Mouse (Mus musculus) cerebellum, adult 11-12 months (tissue): ENCODE measurements at regions not wholly inside any gene's neighbourhood (a gene's known extent, or its start where the extent isn't known, plus 50 kb on each side); places are given as distances from the start of the nearest gene placed in this dataset.

Source experiments
- DNase-seq: peaks from one replicate; pipeline ENCODE4 v3.0.0; 2022

DNA sequence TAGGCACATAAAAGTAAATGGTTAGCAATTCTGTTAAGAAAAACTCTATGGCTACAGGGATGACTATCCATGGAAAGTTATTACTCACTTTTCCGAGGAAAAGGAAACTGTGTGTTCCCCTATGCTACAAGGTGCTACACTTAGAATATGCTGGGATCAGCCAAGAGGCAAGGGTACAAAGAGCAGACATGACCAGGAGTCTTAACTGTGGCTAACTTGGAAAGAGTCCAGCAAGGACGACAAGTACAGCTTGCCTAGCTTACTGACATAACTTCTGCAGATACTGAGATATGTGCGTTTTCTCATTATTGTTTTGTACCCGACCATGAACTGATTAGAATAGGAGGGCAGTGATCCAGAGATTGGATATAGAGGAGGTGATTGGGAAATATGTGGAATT lies 296.4 kb downstream of the Gm16223 start:
- no peak for DNase-seq

DNA sequence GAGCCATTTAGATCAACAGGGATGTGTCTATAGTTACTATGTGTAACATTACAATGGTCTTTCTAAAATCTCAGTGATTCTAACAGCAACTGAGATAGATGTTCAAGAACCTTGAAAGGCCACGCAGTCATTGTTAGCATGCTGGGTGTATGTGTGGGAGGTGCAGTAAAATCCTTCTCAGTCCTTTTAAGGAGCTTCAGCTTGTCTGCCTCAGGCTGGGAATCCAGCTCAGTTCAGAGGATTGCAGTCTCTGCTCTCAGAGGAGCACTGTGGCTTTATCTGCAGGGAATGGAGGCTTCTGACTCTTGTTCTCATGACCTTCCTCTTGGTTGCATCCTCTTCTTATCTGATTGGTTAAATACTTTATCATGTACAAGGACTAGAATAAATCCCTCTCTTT lies 320.2 kb downstream of the Gm16223 start:
- DNase-seq = no peak

DNA sequence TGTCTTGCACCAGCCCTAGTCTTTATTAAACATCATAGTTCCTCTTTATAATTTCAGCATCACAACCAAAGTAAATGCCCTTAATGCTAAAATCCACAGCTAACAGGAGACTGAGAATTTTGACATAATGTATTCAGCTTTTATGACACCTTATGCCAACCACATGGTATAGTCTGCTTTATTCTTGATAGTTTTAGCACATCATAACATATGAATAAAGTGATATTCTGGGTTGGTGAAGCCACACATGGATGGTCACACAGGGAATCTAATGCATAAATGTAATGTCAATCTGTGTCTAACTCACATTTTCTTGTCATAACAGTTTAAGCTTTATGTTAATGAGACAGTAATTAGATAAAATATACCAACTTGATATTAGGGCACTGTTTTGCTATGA lies 328.9 kb downstream of the Gm16223 start:
- no peak for DNase-seq

DNA sequence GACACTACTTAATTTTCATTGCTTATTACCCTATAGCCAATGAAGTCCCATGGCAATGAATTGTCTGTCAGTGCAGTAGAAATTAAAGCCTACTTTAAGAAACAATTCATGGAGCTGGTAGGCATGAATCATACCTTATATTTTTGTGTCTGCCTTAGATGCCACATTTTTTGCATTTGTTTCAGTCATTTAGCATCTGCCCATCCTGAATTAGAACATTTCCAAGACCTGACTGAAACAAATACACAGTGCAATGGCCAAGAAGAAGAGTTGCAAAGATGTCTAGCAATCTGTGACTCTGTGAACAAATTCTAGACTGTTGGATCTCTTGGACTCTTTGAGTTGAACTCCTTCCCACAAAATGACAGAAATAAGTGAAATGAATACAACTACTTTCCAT lies 342.2 kb downstream of the Gm16223 start:
- no peak for DNase-seq

DNA sequence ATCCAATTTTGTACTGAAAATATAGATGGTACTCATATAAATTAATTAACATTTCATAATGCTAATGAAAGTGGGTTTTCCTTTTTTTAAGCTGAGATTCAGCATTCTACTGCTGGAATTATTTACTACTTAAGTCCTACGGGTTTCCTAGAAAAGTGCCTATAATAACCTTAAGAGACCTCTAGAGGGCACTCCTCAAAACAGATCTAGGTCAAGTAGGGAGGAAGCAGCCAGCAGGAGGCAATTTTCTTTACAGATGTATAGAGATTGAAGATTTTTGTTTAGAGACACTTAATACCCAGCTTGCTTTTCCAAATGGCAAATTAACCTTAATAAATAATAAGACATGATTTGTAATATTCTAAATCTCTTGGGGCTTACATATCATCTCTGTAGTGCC lies 344.5 kb downstream of the Gm16223 start:
- DNase-seq = no peak

DNA sequence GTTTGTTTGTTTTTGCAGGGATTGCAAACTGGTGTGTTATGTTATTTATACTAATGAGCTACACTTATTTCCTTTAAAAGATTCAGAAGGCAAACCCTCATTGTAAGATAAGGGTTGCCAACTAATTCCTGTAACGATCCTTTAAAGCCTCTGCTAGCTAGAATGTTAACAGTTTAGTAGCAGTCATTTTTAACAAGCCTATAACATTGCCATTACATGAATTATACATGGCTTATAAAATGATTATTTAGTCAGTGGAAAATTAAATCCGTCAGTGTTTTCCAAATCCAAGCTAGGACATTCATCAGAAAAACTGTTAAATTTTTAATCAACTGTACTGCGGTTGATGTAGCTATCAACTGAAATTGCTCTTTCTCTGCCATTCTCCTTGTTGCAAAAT lies 358.1 kb downstream of the Gm16223 start:
- no peak for DNase-seq

DNA sequence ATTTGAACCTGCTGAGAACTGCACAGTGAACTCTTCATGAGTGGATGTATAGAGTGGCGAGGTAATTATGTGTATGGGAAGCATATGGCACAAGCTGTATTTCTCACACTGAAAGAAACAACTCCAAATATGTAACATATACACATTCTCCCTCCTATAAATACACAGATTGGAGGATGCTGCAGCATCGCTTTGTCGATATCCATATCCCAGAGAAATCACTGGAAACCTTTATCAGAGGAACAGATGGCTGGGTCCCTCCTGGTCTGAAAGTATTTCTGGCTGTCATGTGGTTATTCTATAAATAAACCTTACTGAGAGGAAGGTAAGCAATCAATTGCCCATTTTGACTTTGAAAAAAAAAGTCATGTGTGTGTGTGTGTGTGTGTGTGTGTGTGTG lies 365.4 kb downstream of the Gm16223 start:
- no peak for DNase-seq

DNA sequence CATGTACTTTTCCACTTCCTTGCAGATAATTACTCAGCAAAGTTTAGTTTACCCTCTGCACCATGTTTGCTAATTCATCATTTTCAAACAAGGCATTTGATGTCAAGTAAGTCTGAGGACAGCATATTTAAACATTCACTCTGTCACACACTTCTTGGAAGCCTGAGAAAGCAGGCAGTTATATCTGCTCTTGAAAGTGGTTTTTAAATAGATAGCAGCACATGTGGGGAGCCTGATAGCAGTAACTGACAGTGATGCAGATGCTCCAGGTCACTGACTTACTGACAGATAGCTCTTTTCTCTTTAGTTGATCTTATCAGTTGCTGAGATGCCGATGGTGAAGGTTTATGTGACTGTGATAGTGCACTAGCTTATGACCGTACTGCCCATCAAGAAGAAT lies 380.9 kb downstream of the Gm16223 start:
- no peak for DNase-seq

DNA sequence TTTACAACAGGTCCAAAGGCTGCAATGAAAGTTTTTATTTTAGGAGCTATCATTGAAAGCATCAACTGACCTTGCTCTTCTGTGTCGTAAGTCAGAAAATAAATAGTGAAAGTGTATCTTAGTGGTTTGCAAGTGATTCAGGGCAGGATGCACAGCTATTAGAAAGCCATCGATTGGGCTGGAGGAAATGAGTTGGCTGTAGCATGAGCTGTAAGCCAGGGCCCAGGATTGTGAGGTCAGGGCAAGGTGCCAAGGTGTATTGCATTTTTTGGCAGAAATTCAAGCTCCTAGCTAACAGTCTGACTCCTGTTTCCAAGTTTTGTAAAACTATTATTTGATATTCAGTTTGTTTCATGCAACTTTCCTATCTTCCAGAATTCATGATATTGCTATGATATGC lies 381.8 kb downstream of the Gm16223 start:
- no peak for DNase-seq

DNA sequence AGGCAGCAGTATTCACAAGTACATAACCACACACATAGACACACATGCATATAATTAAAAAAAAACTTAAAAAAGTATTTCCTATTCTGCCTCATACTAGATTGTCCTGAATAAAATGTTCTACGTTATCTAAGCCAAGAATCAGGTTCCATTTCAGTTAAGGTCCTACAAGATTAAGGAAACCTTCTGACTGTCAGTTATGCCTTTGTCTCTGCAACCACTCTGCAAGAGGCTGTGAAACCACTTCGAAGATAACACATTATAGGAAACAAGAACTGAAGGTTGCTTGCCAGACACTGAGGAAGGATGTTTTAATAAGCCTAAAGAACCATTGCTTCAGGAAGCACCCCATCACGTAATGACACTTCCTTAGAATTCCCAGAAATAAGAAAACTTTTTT lies 385.9 kb downstream of the Gm16223 start:
- no peak for DNase-seq

DNA sequence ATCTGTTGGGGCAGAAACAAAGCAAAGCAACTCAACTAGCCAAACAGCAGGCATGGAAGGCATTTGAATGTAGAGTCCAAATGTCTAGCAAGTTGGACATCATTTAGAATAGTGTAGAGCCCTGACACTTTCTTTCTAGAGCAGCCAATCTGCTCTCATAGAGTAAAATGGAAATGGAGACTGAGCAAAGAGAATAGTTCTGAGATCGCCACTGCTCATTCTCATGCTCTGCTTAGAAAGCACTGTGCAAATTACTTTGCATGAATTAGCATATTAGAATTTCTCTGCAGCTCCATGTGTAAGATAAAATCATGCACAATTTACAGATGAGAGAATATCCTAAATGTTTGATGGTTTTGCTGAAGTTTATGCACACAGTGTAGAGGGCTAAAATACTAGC lies 393.4 kb downstream of the Gm16223 start:
- DNase-seq = no peak

DNA sequence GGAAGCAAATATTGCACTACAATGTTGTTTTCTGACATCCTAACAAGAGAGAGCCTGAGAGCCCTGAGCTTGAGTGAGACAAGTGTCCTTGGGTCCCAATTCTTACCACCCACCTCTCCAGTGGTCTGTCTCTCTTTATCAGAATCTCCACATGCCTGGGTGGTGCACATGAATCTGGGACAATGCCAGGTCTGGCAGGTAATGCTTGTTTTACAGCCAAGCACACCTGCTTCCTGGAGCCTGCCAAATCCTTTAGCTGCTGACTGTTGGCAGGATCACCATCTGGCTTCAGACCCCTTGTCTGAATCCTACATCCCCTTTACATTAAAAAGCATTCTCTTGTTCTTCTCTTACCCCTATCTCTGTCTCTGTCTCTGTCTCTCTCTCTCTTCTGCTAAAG lies 397.1 kb downstream of the Gm16223 start:
- DNase-seq = peak; percentile 33

DNA sequence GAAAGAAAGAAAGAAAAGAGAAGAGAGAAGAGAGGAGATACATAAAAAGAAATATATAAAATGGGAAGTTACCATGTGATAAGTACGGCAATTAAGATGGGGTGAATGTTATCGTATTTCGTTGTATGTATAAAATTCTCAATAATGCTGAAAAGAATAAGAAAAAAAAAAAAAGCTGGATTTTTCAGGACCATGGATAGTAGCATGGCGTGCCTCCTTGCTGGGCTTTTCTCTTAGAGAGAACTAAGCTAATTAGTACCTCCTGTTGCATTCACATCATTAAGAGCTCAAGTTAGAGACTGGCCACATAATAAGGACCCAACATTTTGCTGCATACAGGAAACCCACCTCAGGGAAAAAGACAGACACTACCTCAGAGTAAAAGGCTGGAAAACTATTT lies 405.7 kb downstream of the Gm16223 start:
- no peak for DNase-seq

DNA sequence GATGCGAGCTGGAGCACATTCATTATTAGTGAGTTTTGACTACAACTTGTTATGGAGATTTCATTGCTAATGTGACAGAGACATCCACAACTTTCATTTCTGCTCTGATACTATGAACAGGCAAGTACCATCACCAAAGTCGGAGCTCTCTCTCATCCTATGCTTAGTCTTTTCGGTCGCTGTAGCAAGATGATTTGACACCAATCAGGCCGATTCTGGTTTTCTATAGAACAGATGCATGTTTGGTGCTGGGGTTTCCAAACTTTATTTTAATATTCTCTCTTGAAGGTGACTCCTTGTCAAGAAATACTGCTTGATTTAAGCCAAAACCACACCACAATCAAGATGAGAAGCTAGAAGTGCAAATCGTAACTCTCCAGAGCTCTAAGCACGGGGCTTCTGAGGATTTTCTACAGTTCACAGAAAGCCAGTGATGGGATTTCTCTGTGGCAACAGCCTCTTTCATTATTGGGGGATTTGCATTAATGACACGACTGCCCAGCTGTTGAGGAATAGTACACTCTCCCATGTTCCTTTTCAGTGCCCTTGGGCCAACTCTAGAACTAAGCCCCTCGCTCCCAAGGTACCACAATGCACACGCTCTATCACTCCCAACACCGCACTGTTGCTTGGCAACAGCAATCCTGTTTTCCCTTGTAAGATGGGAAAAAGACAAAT lies 434.5 kb downstream of the Gm16223 start:
- DNase-seq = no peak

DNA sequence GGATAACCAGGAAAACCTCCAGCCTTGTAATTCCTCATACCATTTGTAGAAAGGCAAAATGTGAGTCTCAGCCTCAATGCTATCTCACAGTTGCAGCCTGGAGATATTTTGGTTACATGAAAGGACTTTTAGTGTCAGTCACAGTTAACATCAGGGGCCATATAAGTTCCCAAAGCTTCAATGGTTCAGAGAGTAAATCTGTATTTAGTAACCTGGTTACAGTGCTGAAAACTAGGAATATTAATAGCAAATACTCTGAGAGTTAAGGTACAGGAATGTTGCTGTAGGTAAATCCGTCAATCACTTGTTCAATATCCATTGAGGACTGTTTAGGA lies 435.0 kb downstream of the Gm16223 start:
- DNase-seq = no peak

DNA sequence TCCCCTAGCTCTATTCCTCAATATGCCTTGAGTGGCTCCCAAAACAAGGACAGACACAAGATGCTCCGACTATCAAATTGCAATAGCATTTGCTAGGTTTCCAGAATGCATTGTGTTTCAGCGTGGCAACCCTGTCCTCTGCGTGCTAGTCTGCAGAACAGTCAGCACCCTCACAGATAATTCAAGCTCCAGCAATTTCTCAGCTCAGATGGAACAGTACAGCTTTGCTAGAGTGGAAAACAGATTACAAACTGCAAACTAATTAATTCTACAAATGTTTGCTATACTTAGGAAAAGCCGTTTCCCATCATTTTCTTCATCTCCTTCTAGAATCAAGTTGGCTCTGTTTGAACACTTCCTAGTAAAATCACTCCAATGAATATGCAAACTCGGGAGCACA lies 441.4 kb downstream of the Gm16223 start:
- no peak for DNase-seq

DNA sequence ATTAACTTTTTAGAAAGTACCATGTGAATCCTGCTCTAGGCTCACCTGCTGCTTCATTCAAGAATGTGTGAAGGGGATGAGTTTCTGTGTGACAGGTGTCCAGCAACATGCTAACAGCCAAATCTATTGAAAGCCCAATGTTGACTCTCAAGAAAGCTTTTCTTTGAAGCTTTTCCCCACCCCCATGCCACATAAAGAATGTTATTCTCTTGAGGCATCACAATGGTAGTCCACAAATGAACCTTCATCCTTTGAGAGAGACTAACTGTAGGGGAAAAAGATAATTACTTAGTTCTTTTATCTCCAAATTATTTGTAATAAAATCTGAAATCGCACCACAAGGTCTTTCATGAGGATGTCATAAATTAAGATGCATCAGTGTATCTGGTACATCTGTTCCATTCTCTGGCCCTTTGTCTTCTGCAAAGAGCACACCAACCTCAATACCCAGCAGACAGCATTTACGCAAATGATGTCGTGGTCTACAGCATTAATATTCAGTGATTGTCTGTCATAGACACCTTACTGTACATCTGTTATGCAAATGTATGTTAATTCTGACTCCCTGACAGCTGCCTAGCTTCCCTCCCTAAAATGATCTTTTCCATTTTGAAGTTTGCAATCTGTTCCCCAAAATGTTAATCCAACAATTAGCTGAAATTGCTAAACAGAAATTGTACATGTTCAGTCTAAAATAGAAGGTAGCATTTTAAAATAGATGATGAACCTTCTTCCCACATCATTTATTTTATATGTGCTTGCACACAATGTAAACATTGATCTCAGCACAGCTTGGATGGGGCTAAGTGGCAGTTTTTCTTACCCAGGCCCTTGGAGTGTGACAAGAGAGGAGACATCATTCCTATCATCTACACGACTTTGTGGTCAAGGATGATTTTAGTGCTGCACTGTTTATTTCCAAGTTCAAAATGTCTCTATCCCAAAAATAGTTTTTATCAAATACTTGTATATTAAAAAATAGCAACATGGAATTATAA lies 455.7 kb downstream of the Gm16223 start:
- no peak for DNase-seq

DNA sequence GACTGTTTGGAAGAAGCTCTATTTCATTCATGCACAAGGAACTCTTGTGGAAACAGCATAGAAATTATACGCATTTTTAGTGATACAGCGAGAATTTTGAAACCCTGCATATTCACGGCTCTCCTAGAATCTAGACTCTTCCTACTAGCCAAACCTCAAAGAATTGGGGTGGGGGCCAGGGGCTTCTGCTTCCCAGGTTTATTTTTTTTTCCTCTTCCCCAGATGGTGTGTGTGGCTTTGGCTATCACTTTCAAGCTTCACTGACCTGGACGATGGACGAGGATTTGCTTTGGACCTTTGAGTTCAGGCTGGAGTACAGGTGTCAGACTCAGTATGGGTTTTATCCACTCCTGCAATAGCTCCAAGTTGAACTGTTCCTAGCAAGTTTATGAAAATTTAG lies 457.7 kb downstream of the Gm16223 start:
- no peak for DNase-seq

DNA sequence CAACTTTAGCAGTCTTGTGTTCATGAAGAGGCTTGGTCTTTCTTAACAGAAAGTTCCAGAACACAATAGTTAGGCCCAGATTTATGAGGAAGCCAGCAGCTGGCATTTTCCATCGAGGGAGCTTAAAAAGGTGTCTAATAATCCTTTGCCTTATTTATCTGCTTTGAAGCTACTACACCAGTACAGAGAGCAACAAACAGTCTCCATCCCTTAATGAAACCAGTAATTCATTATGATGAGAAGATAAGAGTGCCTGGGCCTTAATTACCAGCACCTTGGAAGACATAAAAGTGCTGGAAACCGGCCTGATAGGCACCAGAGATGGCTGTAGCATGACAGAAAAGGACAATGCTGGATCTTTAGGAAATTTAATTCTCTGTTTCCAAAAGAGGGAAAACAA lies 492.8 kb downstream of the Gm16223 start:
- no peak for DNase-seq

DNA sequence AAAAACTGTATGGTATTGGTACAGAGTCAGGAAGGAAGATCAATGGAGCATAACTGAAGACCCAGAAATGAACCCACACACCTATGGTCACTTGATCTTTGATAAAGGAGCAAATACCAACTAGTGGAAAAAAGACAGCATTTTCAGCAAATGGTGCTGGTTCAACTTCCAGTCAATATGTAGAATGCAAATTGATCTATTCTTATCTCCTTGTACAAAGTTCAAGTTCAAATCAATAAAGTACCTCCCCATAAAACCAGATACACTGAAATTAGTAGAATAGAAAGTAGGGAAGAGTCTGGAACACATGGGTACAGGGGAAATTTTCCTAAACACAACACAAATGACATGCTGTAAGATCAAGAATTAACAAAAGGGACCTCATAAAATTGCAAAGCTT lies 495.6 kb downstream of the Gm16223 start:
- DNase-seq = no peak

DNA sequence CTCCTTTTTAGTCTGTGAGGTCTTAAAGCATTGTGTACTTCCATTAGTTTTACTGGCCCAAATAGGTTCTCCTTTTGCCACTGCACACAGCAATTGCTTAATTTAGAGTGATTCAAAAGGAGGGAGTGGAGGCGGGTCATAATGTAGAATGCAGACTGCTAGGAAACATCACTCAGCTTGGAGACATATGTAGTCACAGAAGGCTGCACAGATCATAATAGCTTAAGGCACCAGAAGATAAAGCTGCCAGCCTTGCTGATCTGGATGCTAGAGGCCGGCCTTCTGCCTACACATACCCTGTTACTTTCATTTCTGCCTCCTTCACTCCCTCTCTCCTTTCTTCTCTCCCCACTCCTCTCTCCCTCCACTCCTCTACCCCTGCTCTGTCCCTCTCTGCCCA lies 508.2 kb downstream of the Gm16223 start:
- no peak for DNase-seq

DNA sequence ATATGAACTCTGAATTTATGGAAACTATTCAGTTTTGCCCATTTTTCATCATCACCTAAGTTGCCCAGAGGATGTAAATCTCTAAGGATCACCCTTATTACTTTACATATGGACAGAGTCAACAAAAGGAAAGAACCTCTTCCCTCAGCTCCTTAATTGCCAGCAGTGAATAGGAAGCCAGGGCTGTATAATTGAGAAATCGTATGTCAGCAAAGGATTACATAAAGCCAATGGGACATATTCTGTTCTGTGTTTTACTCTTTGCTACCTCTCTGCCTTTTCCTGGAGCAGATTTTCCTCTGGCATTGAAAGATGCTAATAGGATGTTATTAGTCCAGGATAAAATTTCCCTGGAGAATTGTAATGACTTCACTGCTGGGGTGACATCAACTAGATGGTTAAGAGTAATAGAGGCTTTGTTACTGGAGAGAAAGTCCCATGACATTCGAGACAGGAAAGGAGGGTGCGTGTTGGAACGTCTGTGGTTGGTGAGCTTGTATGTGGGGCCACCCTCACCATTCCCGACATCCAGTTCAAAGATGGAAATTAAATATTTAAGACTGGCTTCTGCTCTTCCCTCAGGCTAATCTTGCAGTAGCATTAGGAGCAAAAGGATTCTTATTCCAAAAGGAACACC lies 510.6 kb downstream of the Gm16223 start:
- DNase-seq = no peak

DNA sequence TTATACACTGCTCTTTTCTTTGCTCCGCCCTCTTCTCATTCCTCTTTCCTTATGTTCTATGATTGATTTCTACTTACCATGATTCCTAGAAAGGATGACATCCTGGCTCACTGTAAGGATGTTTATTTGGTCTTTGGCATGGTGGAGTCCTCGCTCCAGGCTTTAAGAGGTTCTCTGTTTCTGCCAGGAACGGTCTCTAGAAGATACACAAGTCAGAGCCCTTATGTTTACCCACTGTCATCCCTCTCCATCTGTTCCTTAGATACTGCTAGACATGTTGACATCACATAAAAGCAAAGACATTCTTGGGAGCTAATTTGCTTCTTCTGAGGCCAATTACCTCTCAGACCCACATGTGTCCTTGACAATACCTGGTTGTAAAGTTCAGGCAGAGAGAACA lies 552.9 kb downstream of the Gm16223 start:
- no peak for DNase-seq

DNA sequence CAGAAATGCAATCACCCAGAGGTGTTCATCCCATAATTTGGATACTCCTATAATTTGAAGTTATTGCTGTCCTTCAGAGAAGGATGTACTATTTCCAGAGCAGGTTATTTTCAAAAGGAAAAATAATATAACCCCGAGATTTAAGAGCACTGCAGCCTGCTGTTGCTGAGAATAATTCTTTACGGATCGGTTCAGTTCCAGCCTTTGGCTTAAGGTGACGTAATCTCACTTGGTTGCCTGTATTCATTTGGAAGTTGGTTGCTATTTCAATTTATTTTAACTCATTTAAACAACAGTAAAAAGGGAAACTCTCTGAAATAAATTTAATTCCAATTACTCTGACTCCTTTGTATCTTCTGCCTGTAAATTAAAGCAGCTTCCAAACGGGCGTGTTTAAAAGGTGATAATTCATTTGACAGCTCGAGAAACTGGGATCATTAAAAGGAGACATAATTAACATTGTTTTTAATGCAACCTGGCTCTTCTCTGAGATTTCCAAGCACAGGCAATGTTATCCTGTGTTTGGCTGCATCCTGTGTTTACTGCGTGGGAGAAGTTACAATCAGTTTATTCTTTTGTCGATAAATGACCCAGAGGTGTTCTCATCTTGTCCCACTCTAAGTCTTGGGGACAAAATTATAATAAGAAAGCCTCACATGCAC lies 568.5 kb downstream of the Gm16223 start:
- DNase-seq = no peak
